Mouse (Mus musculus) C2C12 (cell line): Measurements from ENCODE around the gene Etv6. TPM values are rescaled to one million over a fixed set of nuclear protein-coding genes. Genes with fewer than 3 reads are reported as not detected.

ENCODE experiments used
- H3K27me3 ChIP-seq: one replicate; pipeline ENCODE4 v1.6.1; 2011; ENCODE audit not compliant: control insufficient read depth, insufficient read depth, insufficient read length
- H3K36me3 ChIP-seq: one replicate; pipeline ENCODE4 v1.6.1; 2011; ENCODE audit not compliant: control insufficient read depth, insufficient read depth
- H3K4me3 ChIP-seq: one replicate; pipeline ENCODE4 v1.5.1; 2011; ENCODE audit warnings: mild to moderate bottlenecking, control low read depth; ENCODE audit not compliant: poor library complexity, insufficient read depth, severe bottlenecking
- H3K79me2 ChIP-seq: one replicate; pipeline ENCODE4 v1.6.1; 2011; ENCODE audit not compliant: control insufficient read depth, insufficient read depth
- H3K79me3 ChIP-seq: one replicate; pipeline ENCODE4 v1.6.1; 2011; ENCODE audit warnings: low read depth, control low read depth
- H3ac ChIP-seq: one replicate; pipeline ENCODE3; 2011; ENCODE audit warnings: low read depth; ENCODE audit not compliant: control insufficient read depth, insufficient read length
- CEBPB ChIP-seq: IDR thresholded peaks from one replicate; pipeline ENCODE4 v1.6.1; 2011; ENCODE audit warnings: low read depth, mild to moderate bottlenecking, control low read depth, moderate library complexity
- CTCF ChIP-seq: IDR thresholded peaks from one replicate; pipeline ENCODE4 v1.5.1; 2011; ENCODE audit not compliant: control insufficient read depth, insufficient read depth, insufficient read length
- FOSL1 ChIP-seq: IDR thresholded peaks from one replicate; pipeline ENCODE4 v1.8.0; 2011; ENCODE audit warnings: mild to moderate bottlenecking, low read length; ENCODE audit not compliant: poor library complexity, insufficient read depth, severe bottlenecking
- MAX ChIP-seq: IDR thresholded peaks from one replicate; pipeline ENCODE4 v1.6.1; 2011; ENCODE audit warnings: mild to moderate bottlenecking, control low read depth
- MYOD1 ChIP-seq: IDR thresholded peaks from one replicate; pipeline ENCODE4 v1.6.1; 2011; ENCODE audit warnings: low read depth; ENCODE audit not compliant: control insufficient read depth, insufficient read length
- MYOG ChIP-seq: IDR thresholded peaks from one replicate; pipeline ENCODE4 v1.6.1; 2011; ENCODE audit not compliant: control insufficient read depth, insufficient read length; ENCODE audit errors: extremely low read depth
- USF1 ChIP-seq: IDR thresholded peaks from one replicate; pipeline ENCODE4 v1.6.1; 2011; ENCODE audit warnings: low read depth, mild to moderate bottlenecking, control low read depth, moderate library complexity
- polyA plus RNA-seq: library from polyadenylated mRNA; unstranded; fragments of >200 nt; fragmentation: generic; extraction: Trizol; gene quantifications from one replicate; pipeline ENCODE4 v1.2.1, GENCODE M21; 2012; ENCODE audit warnings: missing spikeins

Etv6 gene
- polyA plus RNA-seq, 1 experiment, result 8.5 TPM

DNA sequence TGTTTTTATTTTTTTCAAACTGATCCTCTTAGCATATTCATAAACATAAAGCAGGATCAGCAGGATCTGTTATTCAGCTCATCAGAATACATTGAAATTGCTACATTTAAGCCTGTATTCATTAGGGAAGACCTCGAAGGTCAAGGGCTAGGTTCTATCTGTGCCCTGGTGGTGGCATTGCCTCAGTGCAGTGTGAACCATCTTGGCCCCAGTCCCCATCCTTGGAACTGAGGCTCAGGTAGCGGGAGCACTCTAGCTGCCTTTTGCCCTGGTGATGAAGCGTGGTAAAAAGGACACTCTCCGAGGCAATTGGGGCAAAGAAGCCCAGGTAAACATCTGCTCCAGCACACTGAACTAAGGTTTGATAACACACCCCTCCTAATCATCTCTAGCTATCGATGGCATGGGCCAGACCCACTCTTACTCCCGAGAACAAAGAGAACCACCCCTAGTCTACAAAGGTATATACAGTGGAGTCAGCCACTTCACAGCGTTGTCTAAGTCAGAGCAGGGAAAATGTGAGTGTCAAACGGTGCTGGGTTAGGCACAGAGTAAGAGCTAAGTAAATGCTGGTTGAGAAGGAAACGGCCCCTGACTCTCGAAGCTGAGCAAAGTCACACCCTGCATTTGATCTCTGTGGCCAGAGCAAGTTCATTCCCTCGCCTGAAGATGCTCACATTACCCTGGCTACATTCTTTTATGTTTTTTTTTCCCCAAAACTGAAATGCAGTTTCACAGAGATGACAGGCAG lies 148.3 kb downstream of the Etv6 start:
- Histone ChIP-seq H3K79me2 (peaks cover 43% of the 10 kb centered on the region), H3ac (no peak overlapping the region), H3K36me3 (no peaks in the 10 kb centered on the region), H3K4me3 (no peak overlapping the region), H3K27me3 (no peaks in the 10 kb centered on the region), H3K79me3 (peaks cover 20% of the 10 kb centered on the region)
- TF ChIP-seq MYOG (no peak), CEBPB (no peak), USF1 (no peak), MYOD1 (no peak), FOSL1 (no peak), MAX (no peak), CTCF (no peak)

- H3K36me3 ChIP-seq, result no peaks in the 10 kb centered on the region
- H3K27me3 ChIP-seq, result no peaks in the 10 kb centered on the region
- no peak overlapping the region for H3K4me3 ChIP-seq
- peaks cover 63% of the 10 kb centered on the region for H3K79me2 ChIP-seq
- no peak overlapping the region for H3ac ChIP-seq
- H3K79me3 ChIP-seq, result peaks cover 23% of the 10 kb centered on the region
- TF ChIP-seq MYOD1 (peak; percentile 15), CEBPB (peak; percentile 64), MYOG (no peak)
Observed at GRCm38 (mm10) chr6:134186286-134186903, 150.9 kb downstream of the Etv6 start.

GRCm38 (mm10) chr6:134188719-134189118 lies 153.2 kb downstream of the Etv6 start:
- Histone ChIP-seq H3K36me3 (no peaks in the 10 kb centered on the region), H3K79me3 (peaks cover 20% of the 10 kb centered on the region), H3K27me3 (no peaks in the 10 kb centered on the region), H3K4me3 (no peak overlapping the region), H3K79me2 (peaks cover 55% of the 10 kb centered on the region), H3ac (no peak overlapping the region)
- TF ChIP-seq USF1 (no peak), CEBPB (no peak), MYOD1 (no peak), MAX (no peak), CTCF (no peak), FOSL1 (no peak), MYOG (no peak)

- peaks cover 20% of the 10 kb centered on the region for H3K79me3 ChIP-seq
- no peak overlapping the region for H3ac ChIP-seq
- peaks cover 50% of the 10 kb centered on the region for H3K79me2 ChIP-seq
- no peaks in the 10 kb centered on the region for H3K27me3 ChIP-seq
- H3K4me3 ChIP-seq, result no peak overlapping the region
- TF ChIP-seq FOSL1 (no peak), MYOD1 (no peak), CTCF (no peak), CEBPB (no peak), MAX (no peak), MYOG (no peak)
- H3K36me3 ChIP-seq, result no peaks in the 10 kb centered on the region
Observed at GRCm38 (mm10) chr6:134189174-134189573, 153.7 kb downstream of the Etv6 start.

GRCm38 (mm10) chr6:134189575-134190132 lies 154.2 kb downstream of the Etv6 start:
- no peak overlapping the region for H3ac ChIP-seq
- H3K79me3 ChIP-seq, result peaks cover 20% of the 10 kb centered on the region
- no peak overlapping the region for H3K4me3 ChIP-seq
- H3K36me3 ChIP-seq, result no peaks in the 10 kb centered on the region
- TF ChIP-seq USF1 (no peak), CTCF (no peak), MYOG (no peak), MYOD1 (no peak), MAX (no peak), FOSL1 (no peak), CEBPB (no peak)
- peaks cover 47% of the 10 kb centered on the region for H3K79me2 ChIP-seq
- no peaks in the 10 kb centered on the region for H3K27me3 ChIP-seq
